Mouse (Mus musculus): ENCODE measurements around the gene Wdr75.

GRCm38 (mm10) chr1:45794969-45795908, at the start of gene Wdr75:
- TF ChIP-seq POLR2A (IDR thresholded peaks at IDR 0.05; ENCODE audit: borderline replicate concordance, extremely low read depth, low read depth, low read length) = peak; percentile 81; the same call in 1 of the 2 replicates
- no peak for TF ChIP-seq CTCF (IDR thresholded peaks at IDR 0.05; ENCODE audit: insufficient read depth, low read length)

Data from lung, adult 2 months (tissue).